Mouse (Mus musculus) regulatory T cell (primary cell): ENCODE data around the gene Fgfbp3.

ENCODE experiments used
- in situ Hi-C: fragments of 300-600 bp; cut with MboI, MseI; formaldehyde crosslinking; loops from one replicate; pipeline ENCODE4 v1.15.1; 2025; ENCODE audit warnings: high pct_unique_total_duplicates

Gene Fgfbp3

DNA sequence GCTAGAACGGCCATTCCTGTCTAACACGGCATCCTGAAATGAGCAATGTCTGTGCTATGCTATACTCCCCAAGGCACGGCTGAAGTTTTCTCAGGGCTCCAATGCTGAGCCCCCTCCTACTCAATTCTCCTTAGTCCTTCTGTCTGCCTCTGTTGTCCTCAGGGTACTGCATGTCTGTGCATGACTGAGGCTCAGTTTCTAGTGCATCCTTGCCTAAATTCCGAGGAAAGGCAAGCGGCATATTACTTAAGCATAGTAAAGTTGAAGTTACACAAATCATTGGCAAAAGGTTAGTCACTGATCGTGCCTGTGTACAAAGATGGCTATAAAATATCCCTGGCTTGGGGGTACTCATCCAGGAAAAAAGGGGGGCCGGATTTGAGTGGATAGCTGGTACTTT, 6.4 kb downstream of the Fgfbp3 start:
- in situ Hi-C loops: no loop called here

DNA sequence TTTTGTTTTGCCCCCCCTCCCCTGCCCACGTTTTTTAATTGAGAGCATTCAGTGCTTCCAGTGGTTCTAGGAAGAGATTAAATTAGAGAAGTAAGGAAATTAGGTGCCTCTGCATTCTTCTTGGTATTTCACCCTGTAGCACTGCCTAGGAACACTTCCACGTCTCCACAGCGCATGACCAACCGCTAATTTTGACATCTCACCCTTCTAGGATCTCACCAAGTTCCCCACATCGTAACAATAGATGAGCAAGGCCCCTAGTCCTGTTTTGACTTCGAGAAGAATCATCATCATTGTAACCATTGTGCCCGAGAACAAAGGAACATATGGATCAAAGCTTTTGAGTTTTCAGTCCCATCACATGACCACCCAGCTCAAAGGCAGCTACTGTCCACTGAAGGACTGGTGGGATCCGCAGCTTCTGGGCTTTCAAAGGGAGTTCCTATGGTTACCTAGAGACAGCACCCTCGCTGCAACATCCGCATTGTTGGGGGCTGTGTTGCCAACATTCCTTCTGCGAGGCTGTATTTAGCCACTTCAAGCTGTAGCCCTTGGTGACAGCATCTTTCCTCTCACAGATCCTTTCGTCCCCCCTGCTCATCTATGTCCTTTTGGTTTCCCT, 8.9 kb downstream of the Fgfbp3 start:
- in situ Hi-C loops: no loop called here

DNA sequence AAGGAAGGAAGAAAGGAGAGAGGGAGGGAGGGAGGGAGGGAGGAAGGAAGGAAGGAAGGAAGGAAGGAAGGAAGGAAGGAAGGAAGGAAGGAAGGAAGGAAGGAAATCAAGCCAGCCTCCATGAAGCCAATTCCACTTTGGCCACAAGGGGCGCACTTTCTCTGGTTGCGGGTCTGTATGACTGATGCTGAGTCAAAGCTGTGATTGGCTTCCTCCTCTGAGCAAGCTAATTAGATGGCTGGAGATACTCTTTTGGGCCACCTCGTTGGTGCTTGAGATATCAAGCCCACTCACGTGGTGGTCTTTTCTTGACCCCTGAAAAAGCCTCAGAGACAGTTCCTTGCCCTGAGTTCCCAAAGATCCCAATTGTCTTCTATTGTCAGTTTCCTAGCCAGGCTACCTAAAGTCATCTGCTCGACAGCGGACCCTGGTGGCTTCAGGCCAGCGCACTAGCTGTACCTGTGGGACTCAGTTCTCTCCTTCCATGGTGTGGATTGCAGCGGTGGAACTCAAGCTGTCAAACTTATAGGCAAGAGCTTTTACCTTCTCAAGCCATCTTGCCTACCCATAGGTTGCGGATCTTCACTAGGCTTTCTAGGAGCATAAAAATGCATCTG, 9.6 kb downstream of the Fgfbp3 start:
- in situ Hi-C loops: no loop called here

- in situ Hi-C loops: no loop called here
Observed at GRCm38 (mm10) chr19:36909150-36909549, 10.3 kb downstream of the Fgfbp3 start.

GRCm38 (mm10) chr19:36904211-36905007, 15.0 kb downstream of the Fgfbp3 start:
- in situ Hi-C loops: no loop called here

DNA sequence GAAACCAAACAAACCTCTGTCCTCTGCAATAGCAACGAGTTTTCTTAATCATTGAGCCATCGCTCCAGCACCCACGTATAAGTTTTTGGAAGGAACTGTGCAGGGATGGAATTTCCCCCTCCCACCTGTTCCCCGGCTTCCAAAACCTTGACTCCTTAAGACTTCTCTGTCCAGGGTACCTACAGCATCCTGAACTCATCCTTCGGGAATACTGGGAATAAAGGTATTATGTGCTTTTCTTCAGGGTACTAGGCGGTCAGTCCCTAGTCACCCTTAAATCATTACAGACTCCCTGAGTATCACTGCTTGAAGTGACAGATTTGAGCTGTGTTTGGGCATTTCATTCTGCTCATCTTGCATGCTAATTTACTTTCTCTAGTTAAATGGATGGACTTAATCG, 16.0 kb downstream of the Fgfbp3 start:
- in situ Hi-C loops: no loop called here

- in situ Hi-C loops: no loop called here
Observed at GRCm38 (mm10) chr19:36897778-36898177, 21.6 kb downstream of the Fgfbp3 start.

DNA sequence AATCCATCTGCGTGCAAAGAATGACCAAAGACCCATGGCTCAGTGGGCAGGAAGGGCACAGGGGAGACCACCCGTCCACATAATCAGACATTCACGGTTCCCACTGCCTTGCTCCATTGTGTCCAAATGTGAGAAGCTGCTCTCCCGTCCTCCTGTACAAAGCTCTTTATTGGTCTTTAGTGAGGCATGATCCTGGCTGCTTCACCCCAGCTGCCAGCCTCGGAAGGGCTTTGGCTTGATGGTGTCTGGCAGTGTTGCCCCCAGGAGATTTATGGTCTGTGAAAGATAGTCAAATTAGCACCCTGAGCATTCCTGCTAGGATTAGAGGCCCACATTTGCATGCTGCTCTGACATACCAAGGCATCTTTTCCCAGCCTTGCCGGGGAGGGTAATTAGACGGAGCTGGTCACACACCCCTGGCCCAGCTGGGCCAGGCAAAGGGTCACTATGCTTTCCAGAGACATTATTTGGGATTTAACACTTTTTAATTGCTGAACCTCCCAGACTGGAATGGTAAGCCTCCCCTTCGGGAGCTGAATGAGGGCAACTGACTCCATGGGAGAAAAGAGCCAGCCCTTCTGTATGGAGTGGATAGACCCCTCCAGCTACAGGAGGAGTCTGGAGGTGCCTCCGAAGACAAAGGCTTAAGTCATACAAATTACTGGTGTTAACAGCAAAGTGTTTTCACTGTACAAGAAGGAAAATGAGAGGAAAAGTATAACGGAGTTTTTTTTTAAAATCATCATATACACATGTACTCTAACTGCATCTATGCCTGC, 22.4 kb downstream of the Fgfbp3 start:
- in situ Hi-C loops: no loop called here

- in situ Hi-C loops: no loop called here
Observed at GRCm38 (mm10) chr19:36891746-36892145, 27.7 kb downstream of the Fgfbp3 start.

GRCm38 (mm10) chr19:36887706-36888105, 31.7 kb downstream of the Fgfbp3 start:
- in situ Hi-C loops: no loop called here

DNA sequence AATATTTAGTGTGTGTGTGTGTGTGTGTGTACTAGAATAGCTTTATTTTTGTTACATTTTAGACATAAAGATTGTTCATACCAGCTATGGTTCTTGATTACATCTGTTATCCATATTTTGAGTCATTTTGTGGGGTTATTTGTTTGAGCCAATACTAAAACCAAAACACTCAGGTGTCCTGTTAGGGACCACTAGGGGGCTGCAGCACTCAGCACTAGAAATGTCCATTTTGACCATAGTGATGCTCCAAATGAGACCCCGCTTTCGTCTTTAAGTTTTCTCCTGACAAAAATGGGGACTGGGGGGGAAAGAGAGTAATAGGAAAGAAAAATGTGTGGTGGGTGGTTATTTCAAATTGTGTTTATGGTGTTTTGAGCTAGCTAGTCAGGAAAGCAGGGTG, 33.1 kb downstream of the Fgfbp3 start:
- in situ Hi-C loops: no loop called here

DNA sequence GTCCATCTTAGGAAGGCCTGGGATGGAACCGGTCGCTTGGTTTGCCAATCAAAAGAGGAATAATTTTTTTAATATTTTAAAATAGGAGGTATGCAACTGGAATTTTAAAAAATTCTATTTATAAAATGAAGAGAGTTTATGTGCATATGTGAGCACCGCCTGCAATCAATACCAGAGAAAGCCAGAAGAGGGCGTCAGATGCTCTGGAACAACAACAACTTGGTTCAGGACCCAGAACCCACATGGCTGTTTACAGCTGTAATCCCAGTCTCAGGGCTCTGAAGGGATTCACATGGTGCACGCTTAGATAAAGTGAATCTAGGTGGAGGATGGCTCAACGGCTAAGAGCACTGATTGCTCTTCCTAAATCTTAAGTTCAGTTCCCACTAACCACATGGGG, 36.3 kb downstream of the Fgfbp3 start:
- in situ Hi-C loops: no loop called here

- in situ Hi-C loops: no loop called here
Observed at GRCm38 (mm10) chr19:36878743-36879495, 40.5 kb downstream of the Fgfbp3 start.

DNA sequence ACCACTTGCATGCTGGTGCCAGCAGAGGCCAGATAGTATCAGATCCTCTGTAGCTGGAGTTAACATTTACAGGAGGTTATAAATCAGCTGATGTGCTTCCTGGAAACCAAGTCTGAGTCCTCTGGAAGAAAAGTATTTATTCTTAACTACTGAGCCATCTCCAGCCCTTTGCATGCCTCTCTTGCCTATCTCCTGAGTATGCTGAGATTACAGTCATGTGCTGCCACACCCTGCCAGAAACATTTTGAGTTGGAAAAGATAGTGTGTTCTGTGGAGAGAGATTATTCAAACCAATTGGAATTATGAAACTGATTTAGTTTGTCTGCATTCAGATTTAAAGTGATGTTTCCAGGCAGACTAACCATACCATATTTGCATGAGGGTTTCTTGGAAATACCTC, 42.1 kb downstream of the Fgfbp3 start:
- in situ Hi-C loops: no loop called here

GRCm38 (mm10) chr19:36874651-36875050, 44.8 kb downstream of the Fgfbp3 start:
- in situ Hi-C loops: loop anchor here (5.0 to 25.0 kb wide), 3 partner anchors 123 to 1937 kb away; no protein-coding TSS in a partner anchor

DNA sequence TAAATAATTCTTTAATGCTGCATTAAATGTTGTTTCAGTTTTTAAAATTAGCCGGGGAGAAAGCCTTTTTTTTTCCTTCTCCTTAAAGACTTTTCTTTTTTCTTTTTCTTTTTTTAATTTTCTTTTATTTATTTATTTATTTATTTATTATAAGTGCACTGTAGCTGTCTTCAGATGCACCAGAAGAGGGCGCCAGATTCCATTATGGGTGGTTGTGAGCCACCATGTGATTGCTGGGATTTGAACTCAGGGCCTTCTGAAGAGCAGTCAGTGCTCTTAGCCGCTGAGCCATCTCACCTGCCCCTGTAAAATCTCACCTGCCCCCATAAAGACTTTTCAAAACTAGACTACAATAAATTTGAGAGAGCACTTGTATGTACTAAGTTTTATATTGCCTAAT, 50.7 kb downstream of the Fgfbp3 start:
- in situ Hi-C loops: loop anchor here (25.0 kb wide), 1 partner anchor 1931 kb away; no protein-coding TSS in a partner anchor
